Mouse (Mus musculus): ENCODE results near the gene Esrra.

Gene Esrra

DNA sequence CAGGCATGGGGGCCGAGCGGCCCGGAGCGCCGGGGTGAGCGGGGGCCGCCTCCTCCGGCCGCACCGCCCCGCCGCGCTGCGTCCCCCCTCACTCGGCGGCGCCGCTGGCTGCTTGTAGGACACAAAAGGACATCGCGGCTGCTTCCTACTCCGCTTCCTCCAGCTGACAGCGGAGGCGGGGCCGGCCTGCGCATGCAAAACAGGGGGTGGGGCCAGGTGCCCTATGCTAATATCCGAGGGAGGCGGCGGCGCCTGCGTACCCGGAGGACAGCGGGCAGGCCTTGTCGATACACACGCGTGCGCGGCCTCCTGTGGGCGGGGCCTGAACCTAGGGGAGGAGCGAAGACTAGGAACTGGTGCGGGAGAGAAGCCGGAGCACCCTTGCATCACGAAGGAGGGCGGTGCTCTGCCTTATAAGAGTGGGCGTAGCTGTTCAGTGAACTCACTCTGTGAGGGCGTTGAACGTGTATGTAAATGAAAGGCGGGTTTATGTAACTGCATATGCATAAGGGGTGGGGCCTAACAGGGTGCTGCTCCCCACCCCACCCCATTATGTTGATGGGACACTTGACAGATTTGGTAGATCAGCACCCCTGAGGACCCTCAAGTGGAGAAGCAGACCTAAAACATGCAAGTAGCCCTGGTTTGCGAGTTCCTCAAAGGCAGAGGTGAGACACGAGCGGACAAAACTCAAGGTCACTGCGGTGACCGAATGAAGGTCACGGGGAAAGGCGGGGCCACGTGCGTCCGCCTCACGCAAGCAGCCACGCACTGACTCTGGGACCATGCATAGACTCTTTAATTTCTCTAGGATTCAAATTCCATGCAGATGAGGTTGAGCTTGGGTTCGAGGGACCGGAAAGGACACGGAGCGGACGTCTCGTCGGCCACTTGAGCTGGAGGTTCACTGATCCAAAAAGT, at the start of gene Esrra:
Gene Esrra, minus strand, starts transcription at position 167 of the 921 bp plus-strand sequence.
- DNase-seq = peak; percentile 100

DNA sequence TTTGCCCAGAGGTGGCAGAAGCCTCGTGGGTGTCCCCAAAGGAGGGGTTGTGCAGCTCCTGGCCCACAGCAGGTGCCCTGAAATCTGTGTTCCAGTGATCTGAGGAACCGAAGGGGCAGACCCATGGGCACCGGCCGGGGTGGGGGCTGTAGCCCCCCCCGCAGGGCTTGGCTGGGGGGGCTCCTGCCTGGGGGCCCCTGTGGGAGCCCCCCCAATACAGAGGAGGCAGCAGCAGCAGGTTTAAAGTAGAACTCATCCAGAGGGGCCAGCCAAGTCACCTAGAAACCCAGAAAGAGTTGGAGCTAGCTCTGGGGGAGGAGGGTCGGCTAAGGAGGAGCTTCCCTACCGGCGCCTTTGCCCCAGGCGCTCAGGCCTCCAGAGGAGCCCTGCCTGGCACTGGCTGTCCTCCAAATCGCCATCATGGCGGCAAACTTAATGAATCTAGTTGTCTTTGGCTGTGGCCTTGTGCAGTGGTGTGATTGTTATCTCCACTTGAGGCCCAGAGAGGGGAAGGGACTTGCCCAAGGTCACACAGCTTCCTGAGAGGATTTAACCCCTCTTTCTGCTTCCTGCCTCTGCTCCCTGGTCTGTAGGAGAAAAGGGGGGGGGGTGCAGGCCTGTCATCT, 49.0 kb upstream of the Esrra start:
- no peak for DNase-seq

DNA sequence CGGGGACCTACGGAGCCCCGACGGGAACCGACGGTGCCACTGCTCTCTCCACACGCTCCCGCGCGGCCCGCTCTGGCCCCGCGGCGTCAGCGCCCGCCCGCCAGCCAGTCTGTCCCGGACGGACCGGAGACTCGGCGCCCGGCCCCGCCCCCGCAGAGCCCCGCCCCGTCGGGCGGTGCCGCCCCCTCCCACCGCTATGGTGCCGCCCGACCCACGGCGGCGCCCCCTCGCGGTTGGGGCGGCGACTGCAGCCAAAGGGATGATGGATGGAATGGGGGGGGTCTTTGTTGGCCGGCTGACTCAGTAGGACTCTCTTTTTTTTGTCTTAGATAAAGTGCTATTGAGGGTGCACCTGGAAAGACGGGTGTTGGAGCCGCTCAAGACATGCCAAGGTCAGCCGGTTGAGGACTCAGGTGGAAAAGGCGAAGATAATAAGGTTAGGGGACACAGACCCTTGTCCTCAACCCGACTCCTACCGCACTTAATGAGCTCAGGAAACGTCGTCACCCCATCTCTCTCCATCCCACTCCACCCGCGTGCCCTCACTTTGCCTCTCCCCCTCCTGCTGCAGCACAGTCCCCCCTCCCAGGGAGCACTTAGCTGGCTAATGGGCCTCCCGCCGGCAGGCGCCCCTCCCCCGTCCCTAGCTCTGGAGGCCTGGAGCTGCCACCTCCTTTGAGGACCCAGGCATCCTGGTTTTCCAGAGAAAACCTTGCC, 48.2 kb upstream of the Esrra start:
- DNase-seq = peak in 1 of 2 experiments; percentile 46

- DNase-seq = no peak
Measured at GRCm38 (mm10) chr19:6969291-6969664, 47.7 kb upstream of the Esrra start.

- no peak for DNase-seq
Measured at GRCm38 (mm10) chr19:6968491-6969271, 47.1 kb upstream of the Esrra start.

DNA sequence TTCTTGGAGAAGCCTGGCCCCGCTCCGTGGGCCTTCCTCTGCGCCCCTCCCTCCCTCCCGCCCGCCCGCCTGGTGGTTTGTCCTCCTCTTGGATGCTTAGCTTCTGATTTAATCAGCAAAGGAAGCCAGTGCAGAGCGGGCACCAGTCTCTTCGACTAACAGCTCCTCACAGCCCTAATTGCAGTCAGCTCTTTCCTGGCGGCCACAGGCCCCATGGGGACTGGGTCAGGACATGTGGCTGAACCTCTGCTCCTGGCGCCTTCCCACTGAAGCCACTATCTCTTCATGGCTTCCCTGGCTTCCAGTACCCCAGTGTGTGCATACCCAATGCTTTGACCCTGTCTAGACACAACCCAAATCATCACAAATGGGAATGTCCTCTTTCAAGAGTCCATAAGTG, 34.8 kb upstream of the Esrra start:
- DNase-seq = no peak

- no peak for DNase-seq
Measured at GRCm38 (mm10) chr19:6955424-6955823, 33.8 kb upstream of the Esrra start.

DNA sequence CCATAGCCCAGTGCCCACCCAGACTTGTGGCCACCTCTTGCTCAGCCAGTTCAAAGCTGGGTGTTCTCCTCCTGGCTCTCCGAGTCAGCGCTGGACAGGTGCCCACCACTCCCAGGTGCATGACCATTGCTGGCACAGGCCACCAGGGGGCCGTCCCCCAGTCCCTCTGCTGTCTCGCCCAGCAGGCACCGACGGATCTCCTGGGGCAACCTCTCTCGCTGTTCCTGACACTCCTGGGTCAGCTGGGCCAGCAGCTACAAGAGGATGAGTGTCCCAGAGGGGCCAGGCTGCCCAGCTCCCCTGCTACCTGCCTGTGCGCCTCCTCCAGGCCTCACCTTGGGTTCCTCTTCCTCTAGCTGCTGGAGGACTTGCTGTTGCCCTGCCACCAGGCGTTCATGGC, 32.4 kb upstream of the Esrra start:
- peak in 1 of 2 experiments; percentile 34 for DNase-seq

DNA sequence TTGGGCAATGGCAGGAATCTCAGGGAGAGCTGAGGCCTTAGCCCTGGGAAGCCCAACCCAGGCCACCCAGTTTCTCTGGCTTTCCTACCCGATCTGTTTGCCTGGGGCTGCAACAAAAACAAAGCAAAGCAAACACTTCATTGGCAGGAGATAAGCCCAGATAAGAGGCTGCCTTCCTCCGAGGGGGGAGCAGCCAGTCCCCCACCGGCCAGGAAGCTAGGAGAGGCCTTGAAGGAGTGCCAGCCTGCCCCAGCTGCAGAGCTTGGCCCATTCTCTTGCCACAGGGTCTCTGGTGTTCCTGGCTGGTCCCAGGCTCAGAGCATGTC, 31.1 kb upstream of the Esrra start:
- DNase-seq = peak in 1 of 2 experiments; percentile 47

DNA sequence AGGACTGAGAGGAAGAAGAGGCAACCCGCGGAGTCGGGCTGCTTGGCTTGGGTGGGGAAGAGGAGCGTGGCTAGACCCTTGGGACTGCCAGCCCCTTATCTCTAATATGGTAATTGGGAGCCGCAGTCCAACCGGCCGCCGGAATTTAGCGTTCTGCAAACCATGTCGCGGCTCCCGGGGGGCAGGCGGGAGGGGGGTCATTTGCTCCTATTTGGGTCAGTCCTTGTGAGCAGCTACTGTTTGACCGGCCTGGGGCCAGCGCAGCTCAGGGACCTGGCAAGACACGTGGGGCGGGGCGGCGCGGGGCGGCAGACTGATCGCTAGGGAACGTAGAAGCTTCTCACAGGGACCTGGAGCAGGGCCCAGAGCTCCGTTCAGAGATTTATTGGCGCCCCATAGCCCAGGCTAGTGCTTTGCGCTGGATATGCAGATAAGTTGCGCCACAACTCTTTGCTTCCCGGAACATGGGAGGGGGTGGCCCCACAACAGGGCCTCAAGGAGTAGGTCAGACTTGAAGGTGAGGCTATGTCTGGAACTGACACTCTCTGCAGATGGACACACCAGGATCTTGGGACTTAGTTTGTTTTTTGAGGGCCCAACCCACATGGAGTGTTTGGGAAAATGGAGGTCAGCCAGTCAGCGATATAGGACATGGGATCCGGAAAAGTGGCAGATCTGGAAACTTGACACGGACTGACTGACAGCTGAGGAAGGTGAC, 30.5 kb upstream of the Esrra start:
- peak; percentile 48 to 54 for DNase-seq

GRCm38 (mm10) chr19:6951381-6951968, 29.9 kb upstream of the Esrra start:
- DNase-seq = peak; percentile 73 to 82

GRCm38 (mm10) chr19:6950613-6951153, 29.1 kb upstream of the Esrra start:
- peak; percentile 36 to 48 for DNase-seq

- DNase-seq = no peak
Measured at GRCm38 (mm10) chr19:6949951-6950350, 28.3 kb upstream of the Esrra start.

DNA sequence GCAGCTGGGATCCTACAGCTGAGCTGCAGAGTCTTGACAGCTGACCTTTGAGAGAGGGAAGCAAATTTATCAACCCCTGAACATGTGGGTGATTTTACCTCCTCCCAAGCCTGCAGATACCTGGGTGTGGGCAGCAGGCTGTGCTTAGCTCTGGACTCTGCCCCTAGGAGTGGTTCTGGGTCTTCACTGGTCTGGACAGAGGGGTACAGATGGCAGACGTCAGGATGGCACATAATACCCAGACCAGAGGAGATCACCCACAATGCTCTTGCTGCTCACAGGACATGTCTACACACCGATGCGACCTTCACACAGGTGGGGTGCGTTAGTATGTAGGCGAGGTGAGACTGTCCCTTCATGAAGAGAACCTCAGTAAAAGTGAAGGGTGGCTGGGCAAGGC, 27.9 kb upstream of the Esrra start:
- DNase-seq = peak in 1 of 2 experiments; percentile 5

GRCm38 (mm10) chr19:6948186-6948585, 26.6 kb upstream of the Esrra start:
- no peak for DNase-seq

GRCm38 (mm10) chr19:6947742-6948141, 26.1 kb upstream of the Esrra start:
- no peak for DNase-seq

- peak in 1 of 2 experiments; percentile 8 for DNase-seq
Measured at GRCm38 (mm10) chr19:6943709-6944108, 22.1 kb upstream of the Esrra start.

GRCm38 (mm10) chr19:6942764-6943163, 21.2 kb upstream of the Esrra start:
- peak in 1 of 2 experiments; percentile 24 for DNase-seq

DNA sequence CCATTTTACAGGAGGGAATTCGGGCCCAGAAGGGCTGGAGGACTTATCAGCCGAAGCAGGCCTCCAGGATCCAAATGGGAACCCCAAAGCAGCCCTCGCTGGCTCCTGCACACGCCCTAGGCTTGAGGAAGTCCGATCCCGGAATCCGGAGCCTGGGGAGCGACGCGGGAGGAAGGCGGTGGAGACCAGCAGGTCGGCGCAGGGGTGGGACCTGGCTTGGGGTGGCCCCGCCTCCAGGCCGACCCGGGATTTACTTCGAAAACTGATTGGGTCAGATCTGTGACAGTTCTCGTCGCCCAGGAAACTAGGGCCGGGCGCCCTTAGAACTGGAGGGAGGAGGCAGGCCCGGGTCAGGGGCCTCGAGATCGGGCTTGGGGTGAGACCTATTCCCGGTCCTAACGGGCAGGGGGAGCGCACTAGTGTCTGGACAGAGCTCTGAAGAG, 20.7 kb upstream of the Esrra start, which contains the start of gene Gpr137:
Gene Gpr137, minus strand, starts transcription at position 232 of the 443 bp plus-strand sequence.
- peak; percentile 95 to 96 for DNase-seq

DNA sequence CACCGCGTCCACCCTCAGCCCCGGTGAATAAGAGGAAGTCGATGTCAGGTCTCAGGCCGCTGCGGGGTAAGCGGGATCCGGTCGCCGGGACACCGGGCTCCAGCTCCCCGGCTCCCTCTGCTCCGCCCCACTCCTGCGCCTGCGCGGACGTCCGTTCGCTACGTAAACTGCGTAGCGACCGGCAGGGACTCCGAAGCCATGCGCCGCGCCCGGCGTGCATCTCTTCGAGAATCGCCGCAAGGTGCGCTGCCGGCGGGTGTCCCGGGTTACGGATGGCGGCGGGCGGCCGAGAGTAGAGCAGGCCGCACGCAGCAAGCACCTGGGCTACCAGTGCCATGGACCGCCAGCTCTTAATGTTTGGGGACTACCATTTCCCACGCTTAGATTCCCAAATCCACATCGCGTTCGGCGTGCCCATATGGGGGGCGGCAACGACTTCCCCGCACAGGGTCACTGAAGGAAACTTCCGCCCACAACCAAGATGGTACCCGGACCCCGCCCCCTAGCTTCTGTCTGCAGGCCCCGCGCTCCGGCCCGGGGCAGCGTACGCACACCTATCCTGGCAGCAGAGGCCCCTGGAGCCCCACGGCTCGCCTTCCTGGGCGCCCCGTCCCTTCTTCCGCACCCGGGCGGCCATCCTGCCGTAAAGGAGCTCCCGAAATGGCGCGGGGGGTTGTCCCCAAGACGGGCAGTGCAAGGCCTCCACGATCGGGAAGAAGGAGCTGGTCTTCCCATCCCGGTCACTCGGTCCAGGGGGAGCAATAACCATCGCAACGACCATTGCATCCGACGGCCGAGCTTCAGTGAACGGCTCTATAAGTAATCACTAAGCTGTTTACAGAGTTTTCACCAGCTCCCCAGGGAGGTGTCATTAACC, 20.0 kb upstream of the Esrra start, which contains the start of gene Bad:
Gene Bad, plus strand, starts transcription at position 490 of the 877 bp plus-strand sequence.
- DNase-seq = peak; percentile 86 to 88

Data from thymus, adult 18-20 months (tissue).